In genomic region chrX:6522935-6523334, GRCm38 (mm10) we compare ENCODE assay signal across 11 mouse cellular contexts.
DNase-seq lines count a peak whose midpoint lies in the region; ATAC-seq and TF ChIP-seq lines count a peak whose summit lies in the region.
"Had no signal": no experiment of that assay in that cellular context is flagged by ENCODE, and none has a peak within 500 bp of the region (broad histone marks: within the 10 kb centered on the region; RNA-seq: fewer than 3 reads in every experiment).

No protein-coding gene starts in this region.

- H3K36me3 ChIP-seq in intestine, postnatal 0 days (ENCODE audit: control insufficient read depth, insufficient read depth), result no peaks in the 10 kb centered on the region
- H3K36me3 ChIP-seq in intestine, embryonic 15.5 days, result no peaks in the 10 kb centered on the region
- no peaks in the 10 kb centered on the region for H3K36me3 ChIP-seq in neural tube, embryonic 15.5 days
- H3K36me3 ChIP-seq: liver, embryonic 13.5 days; neural tube, embryonic 12.5 days had no signal

- H3K4me2 ChIP-seq in intestine, postnatal 0 days (replicated peaks; ENCODE audit: low read depth), result no peak overlapping the region
- no peak overlapping the region for H3K4me2 ChIP-seq in intestine, embryonic 15.5 days (replicated peaks)
- no peak overlapping the region for H3K4me2 ChIP-seq in neural tube, embryonic 15.5 days
- H3K4me2 ChIP-seq: liver, embryonic 13.5 days; neural tube, embryonic 12.5 days had no signal

- no peaks in the 10 kb centered on the region for H3K4me1 ChIP-seq in intestine, postnatal 0 days (replicated peaks; ENCODE audit: control insufficient read depth, insufficient read depth, low read length)
- H3K4me1 ChIP-seq in intestine, embryonic 15.5 days (replicated peaks), result no peaks in the 10 kb centered on the region
- no peaks in the 10 kb centered on the region for H3K4me1 ChIP-seq in neural tube, embryonic 15.5 days
- H3K4me1 ChIP-seq: liver, embryonic 13.5 days; neural tube, embryonic 12.5 days had no signal

- 67% methylated on average over 2 of the region's 2 CpGs for WGBS in intestine, postnatal 0 days
- WGBS in intestine, embryonic 15.5 days, result 56% methylated on average over 2 of the region's 2 CpGs
- WGBS in neural tube, embryonic 15.5 days, result 76% methylated on average over 2 of the region's 2 CpGs

- ATAC-seq in intestine, postnatal 0 days, result no peak
- no peak for ATAC-seq in intestine, embryonic 15.5 days
- ATAC-seq in neural tube, embryonic 15.5 days (ENCODE audit: low FRiP score), result no peak

- no peak overlapping the region for H3K9ac ChIP-seq in intestine, postnatal 0 days (ENCODE audit: low read depth, low read length)
- H3K9ac ChIP-seq in intestine, embryonic 15.5 days, result no peak overlapping the region
- H3K9ac ChIP-seq in neural tube, embryonic 15.5 days (replicated peaks), result no peak overlapping the region
- H3K9ac ChIP-seq: liver, embryonic 13.5 days; neural tube, embryonic 12.5 days had no signal

- H3K9me3 ChIP-seq in intestine, postnatal 0 days (ENCODE audit: control insufficient read depth), result no peaks in the 10 kb centered on the region
- no peaks in the 10 kb centered on the region for H3K9me3 ChIP-seq in intestine, embryonic 15.5 days
- no peaks in the 10 kb centered on the region for H3K9me3 ChIP-seq in neural tube, embryonic 15.5 days (replicated peaks)
- H3K9me3 ChIP-seq: liver, embryonic 13.5 days; neural tube, embryonic 12.5 days had no signal

- H3K27ac ChIP-seq in intestine, postnatal 0 days (ENCODE audit: low read depth, low read length), result no peak overlapping the region
- no peak overlapping the region for H3K27ac ChIP-seq in intestine, embryonic 15.5 days
- no peak overlapping the region for H3K27ac ChIP-seq in neural tube, embryonic 15.5 days (replicated peaks)
- H3K27ac ChIP-seq: liver, embryonic 13.5 days; neural tube, embryonic 12.5 days had no signal

- DNase-seq in adrenal gland, postnatal 36 days, result peak; percentile 1 to 38
- DNase-seq in adrenal gland, postnatal 4 days (ENCODE audit: low spot score in 2 of 2), result no peak
- DNase-seq in 3T3-L1 (ENCODE audit: low read depth, low spot score), result peak; percentile 76
- DNase-seq in forelimb bud, embryonic 11.5 days (ENCODE audit: low read depth, low spot score), result peak; percentile 12
- DNase-seq in urinary bladder, postnatal 36 days (ENCODE audit: low spot score in 2 of 2), result no peak
- DNase-seq: liver, embryonic 13.5 days; thymus, postnatal 36 days had no signal

- no peak overlapping the region for H3K4me3 ChIP-seq in intestine, postnatal 0 days (ENCODE audit: low read depth, low read length)
- H3K4me3 ChIP-seq in intestine, embryonic 15.5 days (replicated peaks), result no peak overlapping the region
- H3K4me3 ChIP-seq in neural tube, embryonic 15.5 days (replicated peaks), result no peak overlapping the region
- H3K4me3 ChIP-seq: liver, embryonic 13.5 days; neural tube, embryonic 12.5 days had no signal

- no peaks in the 10 kb centered on the region for H3K27me3 ChIP-seq in intestine, postnatal 0 days (replicated peaks; ENCODE audit: control insufficient read depth, insufficient read depth, low read length)
- H3K27me3 ChIP-seq in intestine, embryonic 15.5 days (replicated peaks), result no peaks in the 10 kb centered on the region
- no peaks in the 10 kb centered on the region for H3K27me3 ChIP-seq in neural tube, embryonic 15.5 days (replicated peaks)
- H3K27me3 ChIP-seq: liver, embryonic 13.5 days; neural tube, embryonic 12.5 days had no signal

- TF ChIP-seq CTCF in intestine, postnatal 0 days (IDR thresholded peaks at IDR 0.05; ENCODE audit: low read depth), result peak; percentile 58

Comparison
In these comparisons a context has a peak if more than half of its experiments do, and no peak if none do; other contexts are left out.
1. DNase-seq: peak in adrenal gland, postnatal 36 days (2 of 2), 3T3-L1 (single experiment) and forelimb bud, embryonic 11.5 days (single experiment); none in adrenal gland, postnatal 4 days (0 of 2) and urinary bladder, postnatal 36 days (0 of 2).